Mouse (Mus musculus): ENCODE measurements around the gene Dtnbp1. TPM values are rescaled to one million over a fixed set of nuclear protein-coding genes. Genes with fewer than 3 reads are reported as not detected.

Dtnbp1 gene
- polyA plus RNA-seq, 2 experiments from 2014 or later, result 11.2 to 12.6 TPM

DNA sequence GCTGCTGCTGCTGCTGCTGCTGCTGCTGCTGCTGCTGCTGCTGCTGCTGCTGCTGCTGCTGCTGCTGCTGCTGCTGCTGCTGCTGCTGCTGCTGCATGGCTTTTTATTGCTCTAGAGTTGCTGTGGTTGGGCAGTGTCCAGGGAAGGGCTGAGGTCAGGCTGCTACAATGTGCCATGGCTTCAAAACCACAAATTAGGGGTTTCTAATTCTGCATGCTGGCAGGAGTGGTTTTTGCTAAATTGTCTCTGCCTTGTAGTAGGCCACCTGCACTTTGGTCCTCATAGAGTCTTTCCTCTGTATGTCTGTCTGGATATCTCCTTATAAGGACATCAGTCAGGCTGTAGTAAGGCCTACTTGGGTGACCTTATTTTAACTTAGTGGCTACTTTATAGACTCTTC lies 98.5 kb downstream of the Dtnbp1 start:
- ATAC-seq, result no peak

DNA sequence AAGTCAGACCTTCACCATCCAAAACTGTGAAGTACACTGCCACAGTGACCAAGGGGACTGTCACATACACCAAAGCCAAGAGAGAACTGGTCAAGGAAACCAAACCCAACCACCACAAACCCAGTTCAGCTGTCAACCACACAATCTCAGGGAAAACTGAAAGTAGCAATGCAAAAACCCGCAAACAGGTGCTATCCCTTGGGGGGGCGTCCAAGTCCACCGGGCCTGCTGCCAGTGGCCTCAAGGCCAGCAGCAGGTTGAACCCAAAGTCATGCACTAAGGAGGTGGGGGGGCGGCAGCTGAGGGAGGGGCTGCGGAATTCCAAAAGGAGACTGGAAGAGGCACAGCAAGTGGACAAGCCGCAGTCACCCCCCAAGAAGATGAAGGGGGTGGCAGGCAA lies 99.6 kb downstream of the Dtnbp1 start:
- ATAC-seq, result no peak

DNA sequence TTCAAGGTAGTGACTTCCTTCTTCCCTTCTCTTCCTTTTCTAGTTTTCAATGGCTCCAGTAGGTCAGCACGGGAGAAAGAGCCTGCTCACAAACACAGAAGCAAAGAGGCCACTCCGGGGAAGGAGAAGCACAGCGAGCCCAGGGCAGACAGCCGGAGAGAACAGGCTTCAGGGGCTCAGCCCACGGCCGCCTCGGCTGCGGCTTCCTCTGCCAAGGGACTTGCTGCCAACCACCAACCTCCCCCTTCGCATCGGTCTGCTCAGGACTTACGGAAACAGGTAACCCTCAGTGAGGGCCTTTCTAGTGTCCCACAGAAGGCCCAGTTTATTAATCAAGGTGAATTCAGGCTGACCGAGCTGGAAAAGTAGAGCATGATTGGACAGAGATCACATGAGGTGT lies 105.7 kb downstream of the Dtnbp1 start:
- ATAC-seq, result no peak

DNA sequence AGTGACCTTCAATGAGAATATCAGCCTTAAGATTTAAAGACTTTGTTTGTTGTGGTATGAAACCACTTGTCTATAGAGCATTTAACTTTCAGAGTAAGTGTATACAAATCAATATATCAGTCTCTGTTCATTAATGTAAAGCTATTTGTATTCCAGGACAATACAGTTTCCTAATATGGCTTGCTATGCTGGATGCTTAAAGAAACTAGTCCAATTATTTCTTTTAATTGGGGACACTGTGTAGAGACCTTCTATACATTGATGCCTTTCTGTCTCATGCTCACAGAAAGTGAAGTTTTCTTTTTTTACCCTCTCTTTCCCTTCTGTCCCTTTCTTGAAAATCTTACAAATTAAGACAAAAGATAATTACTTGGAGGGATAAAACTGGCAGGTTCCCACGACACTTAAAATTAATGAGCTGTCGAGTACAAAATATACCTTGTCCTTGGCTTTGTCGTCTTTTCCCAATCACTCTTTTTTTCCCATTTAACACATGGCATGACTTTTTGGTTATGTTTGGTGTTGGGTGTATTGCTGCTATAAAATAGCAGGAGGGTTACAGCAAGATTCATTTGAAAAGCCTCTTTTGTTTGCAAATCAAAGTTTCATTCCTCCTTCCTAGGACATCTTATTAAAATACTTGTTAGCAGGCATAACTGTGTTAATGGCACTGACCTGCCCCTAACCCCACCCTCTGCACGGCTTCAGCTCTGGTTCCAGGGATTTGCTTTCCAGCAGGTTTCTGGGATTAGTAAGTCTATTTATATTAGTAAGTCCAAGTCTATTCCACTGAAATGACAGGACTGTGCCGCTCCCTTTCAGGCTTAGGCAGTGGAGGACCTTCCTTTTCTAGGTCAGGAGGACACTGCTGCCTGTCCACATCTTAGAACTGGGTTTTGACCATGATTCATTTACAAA lies 109.9 kb downstream of the Dtnbp1 start:
- ATAC-seq, result no peak

DNA sequence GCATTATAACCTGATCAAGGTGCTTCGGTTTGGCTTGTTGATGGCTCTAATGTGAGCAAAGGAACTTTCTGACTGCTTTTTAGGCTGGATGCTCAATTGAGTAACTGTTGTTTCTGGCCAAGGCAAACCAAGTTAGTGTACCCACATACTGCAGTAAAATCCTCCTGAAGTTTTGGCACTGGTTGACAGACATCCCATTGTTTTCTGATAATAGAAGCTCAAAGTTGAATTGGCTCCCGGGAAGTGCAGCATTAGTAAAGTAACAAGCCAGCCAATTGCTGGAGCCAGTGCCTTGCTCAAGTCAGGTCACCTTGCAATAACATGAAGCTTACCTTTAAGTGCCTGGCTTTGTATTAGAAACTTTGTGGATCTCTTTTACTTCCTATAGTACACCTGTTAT lies 111.3 kb downstream of the Dtnbp1 start:
- ATAC-seq, result no peak

DNA sequence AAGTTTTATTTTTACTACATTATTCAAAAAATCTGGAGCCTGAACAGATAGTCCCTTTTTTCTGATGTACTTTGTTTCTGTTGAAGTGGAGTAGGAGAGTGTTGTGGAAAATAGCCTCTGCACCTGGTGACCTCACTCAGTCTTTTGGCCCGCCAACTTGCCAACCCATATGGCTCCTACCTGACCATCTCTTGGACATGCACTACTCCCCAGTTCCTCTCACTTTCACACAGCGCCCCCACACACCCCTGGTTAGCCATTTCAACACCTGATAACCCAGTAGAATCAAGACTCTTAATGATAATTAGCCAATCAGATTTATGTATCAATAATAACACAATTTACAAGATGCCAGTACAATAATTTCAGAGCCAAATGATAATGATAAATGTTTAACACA lies 115.7 kb downstream of the Dtnbp1 start:
- ATAC-seq, result no peak

DNA sequence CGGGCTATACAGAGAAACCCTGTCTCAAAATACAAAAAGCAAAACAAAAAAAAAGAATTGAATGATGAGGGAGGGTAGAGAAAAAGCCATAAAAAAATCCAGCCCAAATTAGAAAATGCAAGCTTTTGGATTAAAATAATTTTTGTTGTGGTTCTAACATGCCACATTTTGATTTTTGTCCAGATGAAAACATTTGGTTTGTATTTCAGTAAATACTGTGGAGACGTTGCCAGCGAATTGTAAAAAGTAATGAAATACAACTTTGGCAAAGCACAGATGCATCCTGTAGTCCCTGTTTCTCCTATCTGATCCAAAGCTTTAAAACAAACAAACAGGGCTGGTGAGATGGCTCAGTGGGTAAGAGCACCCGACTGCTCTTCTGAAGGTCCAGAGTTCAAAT lies 120.9 kb downstream of the Dtnbp1 start:
- ATAC-seq, result no peak

DNA sequence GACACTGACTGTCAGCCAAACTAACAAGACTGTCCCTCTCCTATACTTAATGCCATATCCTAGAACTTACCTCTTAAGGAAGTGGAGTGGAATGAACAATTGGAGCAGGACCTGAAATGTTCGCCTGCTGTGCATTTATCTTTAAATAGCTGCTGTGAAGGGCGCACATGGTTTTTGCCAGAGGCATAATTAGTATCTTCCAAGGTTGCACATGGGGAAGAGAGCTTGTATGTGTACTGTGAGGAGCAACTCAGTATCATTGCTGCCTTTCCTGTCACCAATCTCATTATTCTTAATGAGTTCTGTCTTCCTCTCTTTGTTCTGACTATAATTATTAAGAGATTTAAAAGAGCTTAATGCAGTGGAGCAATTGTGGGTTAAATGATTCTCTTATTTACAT lies 125.1 kb downstream of the Dtnbp1 start:
- no peak for ATAC-seq

Other genes with a start within 250 kb of the Dtnbp1 start
- gene Gm9817, start 76.5 kb upstream of the Dtnbp1 start, polyA plus RNA-seq (2017; shearing (Covaris generic)), result under 1 TPM in 1 of 2 experiments, not detected in 1; 0.25 TPM

Measured in activated CD4-positive, CD25-positive, alpha-beta regulatory T cell, adult 4 months (primary cell).